Mouse (Mus musculus) E14TG2a.4 (cell line): ENCODE data around the gene Aig1.

Experiments used
- H3K27me3 ChIP-seq: 2 replicates; pipeline ENCODE4 v1.6.1; 2014; ENCODE audit warnings: low read length, control low read depth; ENCODE audit not compliant: insufficient read depth
- H3K36me3 ChIP-seq: 2 replicates; pipeline ENCODE4 v1.6.1; 2014; ENCODE audit warnings: low read length, control low read depth; ENCODE audit not compliant: insufficient read depth
- H3K4me1 ChIP-seq: replicated peaks from 2 replicates; pipeline ENCODE4 v1.6.1; 2014; ENCODE audit warnings: low read depth, low read length, control low read depth
- H3K4me3 ChIP-seq: replicated peaks from 2 replicates; pipeline ENCODE4 v1.5.1; 2014; ENCODE audit warnings: mild to moderate bottlenecking, low read length
- H3K9me3 ChIP-seq: 2 replicates; pipeline ENCODE4 v1.6.1; 2014; ENCODE audit warnings: low read length, control low read depth
- CTCF ChIP-seq: conservative IDR thresholded peaks from 2 replicates; pipeline ENCODE4 v1.5.1; 2014; ENCODE audit warnings: low read length
- NANOG ChIP-seq: IDR thresholded peaks from 2 replicates; pipeline ENCODE4 v1.6.1; 2014; ENCODE audit warnings: borderline replicate concordance, low read length, mixed read lengths
- POU5F1 ChIP-seq: IDR thresholded peaks from 2 replicates; pipeline ENCODE4 v1.6.1; 2014; ENCODE audit warnings: low read length, borderline replicate concordance

Gene Aig1

GRCm38 (mm10) chr10:13739494-13740140 lies 129.2 kb downstream of the Aig1 start:
- Histone ChIP-seq H3K9me3 (no peaks in the 10 kb centered on the region), H3K36me3 (no peaks in the 10 kb centered on the region), H3K27me3 (no peaks in the 10 kb centered on the region), H3K4me3 (no peak overlapping the region), H3K4me1 (no peaks in the 10 kb centered on the region)
- TF ChIP-seq POU5F1 (no peak), NANOG (no peak), CTCF (no peak)

GRCm38 (mm10) chr10:13730039-13730748 lies 138.6 kb downstream of the Aig1 start:
- no peaks in the 10 kb centered on the region for H3K36me3 ChIP-seq
- no peaks in the 10 kb centered on the region for H3K27me3 ChIP-seq
- no peaks in the 10 kb centered on the region for H3K4me1 ChIP-seq
- no peak overlapping the region for H3K4me3 ChIP-seq
- H3K9me3 ChIP-seq, result no peaks in the 10 kb centered on the region
- TF ChIP-seq CTCF (no peak), POU5F1 (no peak), NANOG (no peak)

DNA sequence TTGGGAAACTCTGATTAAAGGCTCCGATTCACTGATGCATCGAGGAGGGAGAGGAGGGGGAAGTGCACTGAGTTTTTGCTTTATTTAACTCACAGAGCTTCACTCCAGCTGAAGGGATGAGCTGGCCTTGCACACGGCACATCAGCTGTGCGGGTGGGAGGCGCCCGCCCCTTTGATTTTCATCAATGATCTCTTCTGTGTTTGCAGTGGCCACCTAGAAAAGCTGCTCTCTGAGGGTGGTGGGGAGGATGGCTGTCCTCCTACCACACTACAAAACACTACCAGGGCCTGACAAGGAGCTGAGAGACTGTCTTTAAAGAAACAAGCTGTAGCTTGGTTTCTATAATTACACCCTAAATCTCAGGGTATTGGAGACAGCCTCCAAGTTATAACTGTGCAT lies 141.1 kb downstream of the Aig1 start:
- Histone ChIP-seq H3K9me3 (no peaks in the 10 kb centered on the region), H3K4me3 (no peak overlapping the region), H3K36me3 (no peaks in the 10 kb centered on the region), H3K27me3 (no peaks in the 10 kb centered on the region), H3K4me1 (no peaks in the 10 kb centered on the region)
- TF ChIP-seq POU5F1 (no peak), CTCF (no peak), NANOG (no peak)

DNA sequence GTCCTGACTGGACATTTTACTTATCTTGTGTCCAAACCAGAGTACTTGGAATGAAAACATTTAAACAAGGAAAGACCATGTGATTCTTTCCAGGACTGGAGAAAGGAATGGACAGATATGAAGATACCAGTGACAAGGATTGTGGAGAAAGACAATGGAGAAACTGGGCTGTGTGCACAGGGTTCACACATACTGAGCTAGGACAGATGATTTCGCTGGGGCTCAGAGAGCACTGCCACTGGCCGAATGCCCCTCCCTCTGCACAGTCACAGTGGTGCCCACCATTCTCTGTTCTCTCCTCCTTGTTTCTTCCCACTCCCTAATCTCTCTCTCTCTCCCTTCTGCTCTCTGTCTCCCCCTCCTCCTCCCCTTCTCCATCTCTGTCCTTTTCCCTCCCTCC lies 142.6 kb downstream of the Aig1 start:
- no peak for TF ChIP-seq CTCF
- no peaks in the 10 kb centered on the region for H3K4me1 ChIP-seq
- no peaks in the 10 kb centered on the region for H3K36me3 ChIP-seq
- no peaks in the 10 kb centered on the region for H3K9me3 ChIP-seq
- no peak overlapping the region for H3K4me3 ChIP-seq
- H3K27me3 ChIP-seq, result no peaks in the 10 kb centered on the region

GRCm38 (mm10) chr10:13725276-13725675 lies 143.5 kb downstream of the Aig1 start:
- H3K27me3 ChIP-seq, result no peaks in the 10 kb centered on the region
- no peaks in the 10 kb centered on the region for H3K4me1 ChIP-seq
- H3K9me3 ChIP-seq, result no peaks in the 10 kb centered on the region
- TF ChIP-seq CTCF (no peak), NANOG (no peak), POU5F1 (no peak)
- H3K36me3 ChIP-seq, result no peaks in the 10 kb centered on the region
- no peak overlapping the region for H3K4me3 ChIP-seq

- Histone ChIP-seq H3K4me1 (no peaks in the 10 kb centered on the region), H3K36me3 (no peaks in the 10 kb centered on the region), H3K27me3 (no peaks in the 10 kb centered on the region), H3K4me3 (no peak overlapping the region), H3K9me3 (no peaks in the 10 kb centered on the region)
- no peak for TF ChIP-seq POU5F1
- TF ChIP-seq CTCF, result no peak
- no peak for TF ChIP-seq NANOG
These were observed 152.6 kb downstream of the Aig1 start for GRCm38 (mm10) chr10:13716132-13716531.

DNA sequence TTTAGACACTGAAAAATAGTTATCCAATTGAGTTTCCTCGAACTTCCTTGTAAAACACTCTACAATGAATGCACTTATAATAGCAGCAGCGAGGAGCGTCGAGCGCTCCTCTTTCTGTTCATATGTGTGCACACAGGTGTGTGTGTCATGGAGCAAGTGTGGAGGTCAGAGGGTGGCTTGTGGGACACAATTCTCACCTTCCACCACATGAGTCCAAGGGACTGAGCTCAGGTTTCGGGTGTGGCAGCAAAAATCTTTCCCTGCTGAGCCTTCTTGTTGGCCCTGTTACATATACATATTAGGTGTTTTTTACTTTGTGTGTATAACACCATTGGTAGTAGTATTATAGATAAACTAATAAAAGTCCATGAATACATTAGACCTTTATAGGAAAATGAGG lies 153.2 kb downstream of the Aig1 start:
- TF ChIP-seq CTCF (no peak), POU5F1 (no peak), NANOG (no peak)
- Histone ChIP-seq H3K9me3 (no peaks in the 10 kb centered on the region), H3K36me3 (no peaks in the 10 kb centered on the region)

GRCm38 (mm10) chr10:13714920-13715293 lies 153.9 kb downstream of the Aig1 start:
- H3K36me3 ChIP-seq, result no peaks in the 10 kb centered on the region
- H3K4me1 ChIP-seq, result no peaks in the 10 kb centered on the region
- no peaks in the 10 kb centered on the region for H3K9me3 ChIP-seq
- TF ChIP-seq POU5F1 (no peak), NANOG (no peak), CTCF (no peak)
- no peak overlapping the region for H3K4me3 ChIP-seq
- no peaks in the 10 kb centered on the region for H3K27me3 ChIP-seq

More for the DNA sequence above, 153.2 kb downstream of the Aig1 start:
- Histone ChIP-seq H3K27me3 (no peaks in the 10 kb centered on the region), H3K4me1 (no peaks in the 10 kb centered on the region), H3K4me3 (no peak overlapping the region)
